Mouse (Mus musculus) urinary bladder, postnatal 25 days (tissue): ENCODE measurements around the gene Nr2f6.

ENCODE experiments used
- DNase-seq: peaks from one replicate; pipeline ENCODE4 v3.0.0; 2022; ENCODE audit warnings: low spot score

Nr2f6 gene

DNA sequence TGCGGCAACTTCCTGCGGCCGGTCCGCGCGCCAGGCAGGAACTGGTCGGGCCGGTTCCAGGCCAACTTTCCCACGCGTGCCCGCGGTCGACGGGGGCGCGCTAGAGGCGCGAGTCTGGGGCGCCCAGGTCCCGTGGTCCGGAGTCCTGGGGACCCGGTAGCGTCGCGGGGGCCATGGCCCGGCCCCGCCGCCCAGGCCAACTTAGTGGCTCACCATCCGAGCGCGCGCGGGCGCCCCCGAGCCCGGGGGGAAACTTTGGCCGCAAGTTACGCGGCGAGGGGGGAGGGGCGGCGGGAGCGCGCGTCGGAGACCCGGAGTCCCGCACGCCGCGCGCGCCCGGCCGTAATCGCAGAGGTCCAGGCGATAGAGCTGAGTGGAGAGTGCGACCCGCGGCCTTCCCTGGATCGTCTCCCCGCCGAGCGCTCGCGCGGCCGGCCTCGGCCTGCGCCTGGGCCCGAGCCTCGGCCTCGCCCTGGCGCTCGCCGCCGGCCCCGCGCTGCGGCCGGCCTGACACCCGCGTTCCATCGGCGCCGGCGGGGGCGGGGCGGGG lies at the start of gene Nr2f6:
Gene Nr2f6 (minus strand): TSS at position 540 of the 550 bp plus-strand sequence.
- DNase-seq, result peak; percentile 81

DNA sequence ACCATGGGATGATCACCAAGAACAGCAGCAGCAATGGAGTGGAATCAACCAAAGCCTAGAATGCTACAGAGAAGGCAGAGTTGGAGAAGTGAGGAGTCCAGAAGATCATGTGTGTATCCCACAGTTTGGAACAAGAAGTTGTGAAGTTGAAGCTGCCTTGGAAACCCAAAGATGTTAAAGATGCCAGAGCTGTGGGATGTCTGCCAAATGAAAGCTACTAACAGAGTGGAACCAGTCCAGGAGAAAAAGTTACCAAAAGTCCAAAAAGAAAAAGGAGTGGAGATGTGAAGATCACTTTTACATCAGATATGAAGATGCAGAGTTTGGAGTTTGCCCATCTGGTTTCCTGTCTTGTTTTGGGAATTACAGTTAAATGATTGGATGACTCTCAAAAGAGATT lies 40.4 kb upstream of the Nr2f6 start:
- no peak for DNase-seq

DNA sequence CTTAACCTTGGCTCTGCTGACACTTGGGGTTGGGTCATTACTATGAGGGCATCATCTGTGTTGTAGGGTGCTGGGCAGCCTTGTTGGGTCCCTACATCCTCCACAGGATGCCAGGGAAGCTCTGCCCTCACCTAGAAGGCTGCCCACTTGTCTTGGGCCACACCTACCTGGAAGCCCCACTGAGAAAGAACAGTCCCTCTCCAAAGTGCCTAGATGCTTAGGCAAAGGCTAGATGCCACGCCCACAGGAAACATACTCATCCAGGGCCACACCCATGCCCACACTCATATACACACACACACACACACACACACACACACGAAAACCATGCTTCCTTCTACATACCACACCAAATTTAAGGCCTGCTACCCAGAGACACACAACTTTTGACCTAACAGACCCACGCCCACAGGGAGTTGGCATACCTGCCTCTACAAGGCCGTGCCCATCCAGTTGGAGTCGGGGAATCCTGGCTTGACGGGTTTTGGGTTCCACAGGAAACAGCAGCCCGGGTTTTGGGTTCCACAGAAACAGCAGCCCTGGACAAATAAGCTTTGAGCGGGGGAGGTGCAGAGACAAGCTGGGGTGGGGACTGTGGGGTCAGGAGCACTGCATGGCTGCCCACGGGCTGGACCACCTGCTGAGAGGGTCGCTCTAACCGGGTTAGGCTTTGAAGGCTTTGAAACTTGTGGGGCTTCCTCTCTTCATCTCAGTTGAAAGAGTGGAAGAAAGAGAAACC lies 29.9 kb upstream of the Nr2f6 start:
- no peak for DNase-seq

DNA sequence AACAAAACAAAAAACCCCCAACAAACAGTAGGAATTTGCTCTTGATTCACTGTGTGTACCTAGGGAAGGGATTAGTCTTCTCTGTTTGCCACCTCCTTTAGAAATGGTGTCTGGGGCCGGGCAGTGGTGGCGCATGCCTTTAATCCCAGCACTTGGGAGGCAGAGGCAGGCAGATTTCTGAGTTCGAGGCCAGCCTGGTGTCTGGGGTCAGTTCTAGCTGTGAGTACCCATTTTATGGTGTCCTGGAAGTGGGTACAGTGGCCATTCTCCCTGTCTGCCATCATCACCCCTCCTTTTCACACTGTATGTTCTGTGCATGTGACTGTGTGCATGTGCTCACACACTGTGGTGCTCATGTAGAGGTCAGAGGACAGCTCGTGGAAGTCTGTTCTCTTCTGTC lies 26.5 kb upstream of the Nr2f6 start:
- DNase-seq, result no peak

DNA sequence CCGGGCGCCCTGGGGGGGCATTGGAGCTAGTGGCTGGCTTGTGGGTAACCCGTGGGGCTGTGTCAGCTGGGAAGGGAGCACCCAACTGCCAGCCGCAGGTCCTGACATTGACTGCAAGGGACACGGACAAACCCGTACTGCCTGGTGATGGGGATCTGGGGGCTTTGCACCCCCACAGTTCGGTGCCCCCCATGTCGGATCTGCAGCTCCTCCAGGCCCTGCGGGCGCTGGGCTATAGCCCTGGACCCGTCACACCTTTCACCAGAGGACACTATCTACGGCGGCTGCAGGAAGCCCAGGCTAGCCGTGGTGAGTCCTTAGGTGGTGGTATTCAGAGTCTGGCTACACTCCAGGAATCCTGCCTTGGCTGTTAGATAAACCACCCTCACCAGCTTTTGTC lies 25.7 kb upstream of the Nr2f6 start:
- no peak for DNase-seq

DNA sequence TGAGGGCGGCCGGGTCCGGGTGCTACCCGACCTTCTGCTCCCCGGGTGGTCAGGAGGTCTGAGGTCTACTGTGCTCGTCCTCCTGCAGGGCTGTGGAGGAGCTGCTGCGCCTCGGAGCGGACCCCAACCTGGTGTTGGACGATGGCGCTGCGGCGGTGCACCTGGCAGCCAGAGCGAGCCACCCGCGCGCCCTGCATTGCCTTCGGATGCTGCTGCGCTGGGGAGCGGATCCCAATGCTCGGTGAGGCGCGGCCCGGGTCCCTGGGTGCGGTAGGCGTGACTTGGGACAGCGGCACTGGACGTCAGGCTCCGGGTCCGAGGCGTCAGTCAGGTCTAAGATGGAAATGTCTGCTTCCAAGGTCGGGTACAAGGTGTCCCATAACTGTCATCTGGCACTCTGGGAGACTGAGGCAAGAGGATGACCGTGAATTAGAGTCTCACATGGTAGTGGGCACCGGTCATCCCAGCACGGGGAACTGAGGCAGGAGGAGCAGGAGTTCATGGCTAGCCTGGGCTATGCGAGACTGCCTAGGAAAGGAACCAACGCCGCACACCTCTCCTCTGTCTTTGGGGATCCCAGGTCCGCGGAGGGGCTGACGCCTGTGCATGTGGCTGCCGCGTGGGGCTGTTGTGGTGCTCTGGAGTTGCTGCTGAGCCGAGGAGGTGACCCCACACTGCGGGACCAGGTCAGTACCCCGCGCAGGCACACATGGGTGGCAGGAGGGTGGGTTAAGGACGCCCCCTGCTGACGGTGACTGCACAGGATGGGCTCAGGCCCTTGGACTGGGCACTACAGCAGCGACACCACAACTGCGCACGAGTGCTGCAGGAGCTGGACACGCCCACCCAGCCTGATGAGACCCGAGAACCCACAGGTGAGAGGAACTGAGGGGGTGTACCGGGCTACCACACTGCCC lies 24.6 kb upstream of the Nr2f6 start:
- DNase-seq, result peak; percentile 50

DNA sequence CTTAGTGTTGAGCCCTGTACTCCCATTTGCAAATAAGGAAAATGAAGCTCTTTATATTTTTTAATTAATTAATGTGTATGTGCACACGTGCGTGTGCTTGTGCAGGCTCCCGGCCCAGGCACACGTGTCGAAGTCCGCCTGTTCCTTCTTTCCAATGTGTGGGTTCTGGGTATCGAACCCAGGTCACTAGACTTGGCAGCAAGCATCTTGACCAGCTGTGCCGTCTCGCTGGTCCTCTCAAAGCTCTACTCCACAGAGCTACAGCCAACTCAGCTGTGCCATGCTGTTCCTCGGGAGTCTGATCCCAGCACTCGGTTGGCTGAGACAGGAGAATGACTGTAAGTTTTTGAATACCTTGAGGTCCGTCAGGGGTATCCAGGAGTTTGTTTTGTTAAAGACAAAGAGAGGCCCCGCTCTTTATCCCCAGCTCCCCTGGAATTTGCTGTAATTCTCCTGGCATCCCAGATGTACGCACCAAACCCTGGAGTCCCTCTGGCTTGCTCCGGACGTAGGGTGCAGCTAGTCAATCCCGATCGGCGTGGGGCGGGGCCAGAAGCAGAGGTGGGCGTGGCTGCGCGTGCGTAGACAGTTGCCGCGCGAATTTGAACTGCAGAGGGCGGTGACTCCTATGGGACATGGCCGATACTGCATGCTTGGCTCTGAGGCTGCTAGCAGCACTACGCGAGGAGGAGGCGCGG lies 23.8 kb upstream of the Nr2f6 start, which contains the start of gene Ankle1:
Gene Ankle1 (plus strand): TSS at position 610 of the 698 bp plus-strand sequence.
- peak; percentile 97 for DNase-seq

DNA sequence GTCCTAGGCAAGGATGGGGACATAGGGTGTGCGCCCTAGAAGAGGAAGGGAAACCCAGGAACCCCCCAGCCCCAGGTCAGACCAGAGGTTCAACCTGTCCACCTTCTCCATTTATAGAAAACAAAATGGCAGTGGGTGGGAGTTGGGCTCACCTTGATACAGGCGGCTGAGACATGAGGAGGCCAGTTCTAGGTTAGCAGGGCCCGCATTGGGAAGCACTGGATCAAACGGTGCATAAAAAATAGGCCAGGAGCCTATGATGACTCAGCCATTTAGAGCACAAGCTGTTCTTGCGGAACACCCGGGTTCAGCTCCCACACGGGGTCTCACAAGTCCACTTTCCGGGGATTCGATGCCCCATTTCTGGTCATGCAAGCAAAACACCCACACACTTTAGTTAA lies 23.2 kb upstream of the Nr2f6 start:
- no peak for DNase-seq

DNA sequence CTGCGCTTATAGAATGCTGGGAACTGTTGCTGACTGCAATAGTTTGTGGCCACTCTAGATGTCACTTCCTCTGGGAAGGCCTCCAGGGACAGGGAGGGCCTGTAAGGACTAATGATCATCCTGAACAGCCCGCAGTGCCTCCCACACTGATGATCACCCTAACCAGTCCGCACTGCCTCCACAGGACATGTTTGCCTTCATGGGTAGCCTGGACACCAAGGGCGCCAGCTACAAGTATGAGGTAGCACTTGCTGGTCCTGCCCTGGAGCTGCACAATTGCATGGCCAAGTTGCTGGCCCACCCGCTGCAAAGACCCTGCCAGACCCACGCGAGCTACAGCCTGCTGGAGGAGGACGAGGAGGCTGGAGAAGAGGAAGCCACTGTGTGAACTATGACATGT lies 22.3 kb upstream of the Nr2f6 start:
- DNase-seq, result no peak

DNA sequence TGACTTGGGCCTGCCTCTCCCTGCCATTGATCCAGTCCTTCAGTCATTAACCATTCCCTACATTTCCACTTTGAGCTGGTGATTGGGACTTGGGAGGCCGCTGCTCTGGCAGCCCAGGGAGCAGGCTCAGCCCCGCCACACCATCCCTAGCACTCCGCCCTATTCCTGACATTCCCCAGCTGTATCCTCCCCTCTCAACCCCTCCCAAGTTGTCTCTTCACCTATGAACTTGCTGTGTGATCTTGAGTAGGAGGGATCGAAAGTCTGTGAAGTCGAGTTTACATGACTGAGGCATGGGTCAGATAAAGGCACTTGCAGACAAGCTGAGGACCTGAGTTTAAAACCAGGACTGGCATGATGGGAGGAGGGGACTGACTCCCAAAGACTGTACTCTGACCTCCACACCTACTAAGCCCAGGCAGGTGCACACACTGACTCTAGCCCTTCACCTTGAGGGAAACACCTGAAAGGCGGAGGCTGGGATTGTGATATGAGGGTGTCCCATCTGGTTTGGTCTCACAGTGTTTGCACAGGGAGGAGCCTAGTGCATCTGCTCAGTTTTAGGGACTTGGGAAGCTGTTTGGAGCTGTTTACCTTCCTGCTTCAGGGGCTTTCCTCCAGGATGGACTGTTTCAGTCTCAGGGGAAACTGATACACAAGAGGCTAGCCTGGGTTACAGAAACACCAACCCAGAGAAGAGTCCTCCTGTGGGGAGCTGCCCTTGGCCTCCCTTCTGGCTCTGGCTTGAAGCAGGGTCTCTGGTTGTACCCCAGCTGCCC lies 21.5 kb upstream of the Nr2f6 start:
- DNase-seq, result no peak

DNA sequence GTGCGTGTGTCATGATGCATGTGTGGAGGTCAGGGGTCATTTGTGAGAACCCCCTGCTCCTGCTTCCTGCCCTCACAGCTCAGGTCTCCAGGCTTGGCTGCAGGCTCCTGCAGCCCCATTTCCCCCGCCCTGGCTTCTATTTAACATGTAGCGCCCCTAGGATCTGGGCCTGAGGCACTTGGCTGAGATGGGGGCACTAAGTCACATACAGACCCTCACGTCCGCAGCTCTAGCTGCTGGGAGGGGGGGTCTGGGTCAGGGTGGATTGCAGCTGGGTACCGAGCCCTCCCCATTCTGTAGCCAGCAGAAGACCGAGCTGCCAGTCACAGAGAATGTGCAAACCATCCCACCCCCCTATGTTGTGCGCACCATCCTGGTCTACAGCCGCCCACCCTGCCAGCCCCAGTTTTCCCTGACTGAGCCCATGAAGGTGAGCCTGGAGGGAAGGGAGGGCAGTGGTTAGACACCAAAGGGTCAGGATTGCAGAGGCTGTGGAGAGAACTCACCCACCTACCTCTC lies 20.7 kb upstream of the Nr2f6 start:
- DNase-seq, result no peak

DNA sequence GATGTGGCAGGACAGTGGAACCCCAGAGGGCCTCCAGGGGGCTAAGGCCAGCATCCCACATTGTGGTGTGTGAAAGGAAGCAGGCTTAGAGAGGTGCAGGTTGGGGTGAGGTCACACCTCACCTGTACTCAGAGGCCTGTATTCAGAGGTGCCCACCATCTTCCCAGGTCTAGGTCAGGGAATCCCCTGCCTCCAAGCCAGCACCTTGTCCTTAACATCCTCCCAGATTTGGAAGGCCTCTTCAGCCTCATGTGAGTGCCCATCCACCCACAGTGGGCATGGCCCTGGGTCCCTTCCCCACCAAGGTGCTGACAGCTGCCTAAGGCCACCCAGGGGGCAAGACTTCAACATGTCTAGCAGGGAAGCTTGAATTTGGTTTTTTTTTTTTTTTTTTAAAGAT lies 19.7 kb upstream of the Nr2f6 start:
- no peak for DNase-seq

DNA sequence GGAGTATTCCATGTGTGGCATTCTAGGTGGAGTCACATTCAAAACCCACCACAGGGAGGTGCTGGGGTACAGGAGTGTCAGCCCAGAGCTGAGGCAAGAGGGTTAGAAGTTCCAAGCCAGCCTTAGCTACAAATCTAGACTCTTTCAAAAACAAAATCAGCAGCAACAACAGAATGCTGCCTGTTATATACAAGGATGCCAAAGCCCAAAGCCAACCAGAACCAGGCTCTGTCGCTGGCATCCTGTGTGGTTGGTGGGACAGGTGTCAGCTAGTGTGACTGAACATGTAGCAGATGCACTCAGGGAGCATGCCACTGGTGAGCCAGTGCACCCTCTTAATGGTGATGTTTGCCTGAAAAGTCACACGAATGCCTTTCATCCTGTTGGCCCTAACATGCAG lies 19.1 kb upstream of the Nr2f6 start:
- no peak for DNase-seq

DNA sequence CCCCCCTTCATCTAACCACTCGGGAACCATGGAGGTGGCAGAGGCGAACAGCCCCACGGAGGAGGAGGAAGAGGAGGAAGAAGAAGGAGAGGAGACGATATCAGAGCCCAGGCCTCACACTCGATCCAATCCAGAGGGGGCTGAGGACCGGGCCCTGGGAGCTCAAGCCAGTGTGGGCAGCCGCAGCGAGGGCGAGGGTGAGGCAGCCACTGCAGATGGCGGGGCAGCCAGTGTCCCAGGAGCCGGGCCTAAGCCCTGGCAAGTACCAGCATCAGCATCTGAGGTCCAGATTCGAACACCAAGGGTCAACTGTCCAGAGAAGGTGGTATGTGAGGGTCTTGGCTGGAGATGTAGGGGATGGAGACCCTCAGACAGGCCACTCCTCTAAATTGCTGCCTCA lies 15.9 kb upstream of the Nr2f6 start:
- no peak for DNase-seq

DNA sequence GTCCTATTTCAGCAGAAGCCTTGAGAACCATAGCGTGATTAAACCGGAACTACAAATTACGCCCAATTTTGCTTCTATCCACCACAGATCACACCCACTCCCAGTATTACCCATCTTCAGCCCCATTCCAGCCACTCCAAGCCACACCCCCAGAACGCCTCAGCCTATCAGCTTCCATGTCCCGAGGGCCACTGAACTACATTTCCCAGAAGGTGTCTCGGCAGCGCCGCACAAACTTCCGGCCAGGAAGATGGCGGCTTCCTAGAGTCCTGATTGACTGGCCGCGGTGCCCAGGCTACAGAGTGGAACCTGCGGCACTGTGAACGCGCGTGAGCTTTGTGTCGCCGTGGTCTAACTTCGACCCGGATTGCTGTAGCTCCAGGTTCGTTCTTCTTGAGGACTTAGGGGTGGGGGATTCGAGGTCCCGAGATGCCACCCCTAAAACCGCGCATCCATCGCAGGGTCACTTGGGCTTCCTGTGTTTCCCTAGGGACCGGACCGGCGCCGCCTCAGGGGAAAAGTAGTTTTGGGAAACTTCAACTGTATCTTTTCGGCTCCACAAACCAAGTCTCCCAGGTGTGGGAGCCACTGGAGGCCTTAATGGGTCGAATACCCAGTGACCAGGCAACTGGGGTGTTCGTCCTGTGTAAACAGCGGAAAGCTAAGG lies 15.0 kb upstream of the Nr2f6 start, which contains the start of gene Babam1:
Gene Babam1 (plus strand): TSS at position 223 of the 667 bp plus-strand sequence.
- peak; percentile 78 for DNase-seq

DNA sequence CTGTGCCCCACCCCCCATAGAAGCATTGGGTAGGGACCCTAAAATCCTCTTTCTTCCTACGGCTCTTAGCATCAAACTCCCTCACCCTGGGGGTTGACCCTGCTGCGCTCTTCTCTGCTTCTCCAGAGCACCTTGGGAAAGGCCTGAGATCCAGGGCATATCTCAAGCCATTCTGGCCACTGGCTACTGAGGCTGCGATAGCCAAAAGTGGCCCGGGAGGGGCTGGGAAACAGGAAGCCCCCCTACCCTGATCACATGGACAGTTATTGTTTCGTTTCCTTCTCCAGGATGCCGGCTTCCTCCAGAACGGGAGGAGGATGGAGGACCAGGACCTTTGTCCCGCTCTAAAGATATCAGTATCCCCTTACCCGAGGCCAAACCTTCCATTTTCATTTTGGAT lies 13.9 kb upstream of the Nr2f6 start, which contains the start of gene Ushbp1:
Gene Ushbp1 (minus strand): TSS at position 174 of the 400 bp plus-strand sequence.
- DNase-seq, result no peak

DNA sequence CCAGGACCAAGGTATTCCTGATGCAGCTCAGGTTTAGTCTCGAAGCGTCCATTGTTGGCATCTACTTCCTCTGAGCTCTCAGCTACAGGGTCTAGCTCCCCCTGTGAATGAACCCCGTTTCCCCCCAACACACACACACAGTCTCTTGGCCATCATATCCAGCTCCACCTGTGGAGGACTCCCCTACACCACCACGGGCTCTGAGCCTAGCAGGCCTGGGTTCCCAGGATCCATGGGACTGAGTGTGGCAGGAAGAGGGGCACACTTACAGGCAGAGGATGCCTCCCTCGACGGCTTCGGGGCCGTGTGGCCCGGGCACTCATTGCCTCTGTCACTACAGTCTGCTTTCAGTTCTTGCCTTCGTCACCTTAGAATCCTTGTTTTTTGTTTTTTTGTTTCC lies 13.3 kb upstream of the Nr2f6 start:
- DNase-seq, result no peak

DNA sequence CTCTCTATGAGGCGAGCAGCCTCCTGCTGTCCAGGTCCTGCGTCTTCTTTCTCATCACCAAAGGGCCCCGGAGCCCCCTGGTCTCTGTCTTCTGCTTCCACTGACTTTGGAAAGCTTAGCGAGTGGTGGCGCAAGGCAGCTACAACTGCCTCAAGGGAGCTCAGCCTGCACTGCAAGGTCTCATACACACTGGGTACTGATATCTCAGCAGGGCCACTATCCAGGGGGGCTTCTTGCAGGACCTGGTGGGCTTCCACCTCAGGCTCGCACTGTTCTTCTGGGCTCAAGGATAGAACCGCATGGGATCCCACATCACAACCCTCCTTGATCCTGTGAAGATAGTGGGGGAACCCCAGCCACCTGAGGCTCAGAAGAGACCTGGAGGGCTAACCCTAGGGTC lies 12.7 kb upstream of the Nr2f6 start:
- no peak for DNase-seq

DNA sequence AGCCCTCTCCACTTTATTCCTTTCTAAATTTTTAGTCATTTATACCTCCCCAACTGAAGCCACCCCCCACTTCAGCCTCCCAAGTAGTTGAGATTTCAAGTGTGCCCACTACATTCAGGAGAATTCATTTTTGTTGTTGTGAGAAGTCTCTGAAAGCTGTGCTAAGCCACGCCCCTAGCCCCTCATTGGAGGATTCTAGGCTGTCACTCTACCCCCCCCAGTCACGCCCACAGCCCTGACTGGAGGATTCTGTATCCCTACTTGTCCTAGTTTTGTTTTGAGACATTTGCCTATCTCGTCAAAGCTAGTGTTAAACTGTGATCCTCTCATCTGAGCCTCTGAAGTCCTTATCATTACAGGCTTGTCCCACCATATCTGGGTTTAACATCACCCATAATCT lies 11.1 kb upstream of the Nr2f6 start:
- no peak for DNase-seq

DNA sequence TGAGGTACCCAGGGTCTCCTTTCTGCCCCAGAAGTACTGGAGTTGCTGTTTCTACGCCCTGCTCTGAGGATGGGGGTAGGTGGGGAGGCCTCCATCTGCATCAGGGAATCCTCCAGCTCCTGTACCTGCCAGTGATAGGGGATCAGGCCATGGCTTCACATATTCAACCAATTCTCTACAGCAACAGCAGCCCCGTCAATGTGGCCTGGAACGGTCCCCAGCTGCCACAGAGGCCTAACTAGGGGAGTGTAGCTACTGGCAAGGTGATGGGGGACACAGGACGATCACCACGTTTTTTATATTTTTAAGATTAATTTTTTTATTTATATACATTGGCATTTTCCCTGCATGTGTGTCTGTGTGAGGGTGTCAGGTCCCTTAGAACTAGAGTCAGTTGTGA lies 10.6 kb upstream of the Nr2f6 start:
- DNase-seq, result no peak

DNA sequence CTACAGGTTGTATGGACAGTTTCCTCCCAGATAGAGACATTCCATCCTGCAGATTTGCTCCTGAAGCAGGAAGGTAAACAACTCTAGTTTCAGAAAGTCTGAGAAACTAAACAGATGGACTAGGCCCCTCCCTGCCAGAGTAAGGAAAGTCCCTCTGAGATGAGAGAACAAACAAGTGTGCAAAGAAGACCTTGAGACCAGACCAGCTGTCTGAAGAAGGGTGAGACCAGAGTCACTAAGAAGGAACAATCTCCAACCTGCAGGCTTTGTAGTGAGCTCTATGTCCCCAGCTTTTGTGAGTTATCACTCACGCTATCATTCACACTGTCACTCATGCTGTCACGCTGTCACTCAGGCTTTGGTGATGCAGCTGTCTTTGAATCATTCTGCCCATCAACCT lies 9.9 kb upstream of the Nr2f6 start:
- DNase-seq, result no peak
